Mouse (Mus musculus): ENCODE measurements at regions not wholly inside any gene's neighbourhood (a gene's known extent, or its start where the extent isn't known, plus 50 kb on each side); places are given as distances from the start of the nearest gene placed in this dataset.
"Not testable (repeated sequence)": the region's sequence is repeated elsewhere in the genome, so short reads cannot be mapped to it uniquely, and the experiment has no call there.

DNA sequence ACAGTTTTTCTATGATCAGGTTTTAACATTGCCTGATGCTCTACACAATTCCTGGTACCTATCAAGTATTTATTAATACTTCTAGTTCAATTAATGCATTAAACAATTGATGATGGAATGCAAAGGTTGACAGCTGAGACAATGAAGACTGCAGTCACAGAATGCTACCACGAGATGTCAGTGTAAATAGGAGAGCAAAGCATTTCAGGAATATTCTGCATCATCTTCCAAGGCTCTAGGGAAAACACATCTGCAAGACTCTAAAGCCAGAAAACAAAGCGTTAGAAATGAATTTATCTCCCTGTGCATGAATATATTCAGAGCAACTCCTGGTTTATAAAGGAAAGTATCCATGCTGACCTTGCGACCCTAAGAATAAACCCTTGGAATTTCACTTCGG is 210.6 kb downstream of the Trib2 start:
- 54% methylated on average over 4 of the region's 4 CpGs for whole genome bisulfite sequencing

DNA sequence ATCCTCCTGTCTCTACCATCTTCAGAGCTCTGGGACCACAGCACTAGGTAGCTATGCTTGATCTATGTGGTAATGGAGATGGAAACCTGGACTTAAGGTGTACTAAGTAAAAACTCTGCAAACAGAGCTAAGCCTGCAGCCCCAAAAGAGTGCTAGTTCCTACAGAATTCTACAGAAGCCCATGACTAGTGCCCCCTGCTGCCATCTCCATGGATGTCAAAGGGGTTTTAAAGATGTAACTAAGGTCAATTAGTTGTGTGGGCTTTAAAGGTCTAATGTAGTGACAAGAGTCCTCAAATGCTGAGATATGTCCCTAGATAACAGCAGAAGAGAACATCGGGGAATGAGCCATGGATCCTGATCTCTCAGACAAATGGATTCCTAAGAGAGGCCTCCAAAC is 212.1 kb downstream of the Trib2 start:
- DNase-seq (ENCODE audit: low spot score) = no peak
- Histone ChIP-seq H3K9ac (ENCODE audit: low read depth, low read length) (no peak overlapping the region), H3K27me3 (replicated peaks; ENCODE audit: control insufficient read depth, insufficient read depth, low read length) (no peaks in the 10 kb centered on the region), H3K9me3 (ENCODE audit: control insufficient read depth, low read length) (no peaks in the 10 kb centered on the region), H3K27ac (ENCODE audit: low read depth, low read length) (no peak overlapping the region), H3K4me1 (replicated peaks; ENCODE audit: control insufficient read depth, insufficient read depth, low read length) (no peaks in the 10 kb centered on the region), H3K4me3 (ENCODE audit: low read depth, low read length) (no peak overlapping the region), H3K4me2 (no peak overlapping the region), H3K36me3 (ENCODE audit: control insufficient read depth, insufficient read depth, low read length) (no peaks in the 10 kb centered on the region)
- ATAC-seq (replicated peaks; ENCODE audit: low FRiP score) = no peak
- 61% methylated on average over 1 of the region's 1 CpGs for WGBS

More for the DNA sequence above, 210.6 kb downstream of the Trib2 start:
- Histone ChIP-seq H3K9me3 (ENCODE audit: control insufficient read depth, low read length) (no peaks in the 10 kb centered on the region), H3K36me3 (ENCODE audit: control insufficient read depth, insufficient read depth, low read length) (no peaks in the 10 kb centered on the region), H3K4me2 (no peak overlapping the region), H3K4me3 (ENCODE audit: low read depth, low read length) (no peak overlapping the region), H3K9ac (ENCODE audit: low read depth, low read length) (no peak overlapping the region), H3K4me1 (replicated peaks; ENCODE audit: control insufficient read depth, insufficient read depth, low read length) (no peaks in the 10 kb centered on the region), H3K27ac (ENCODE audit: low read depth, low read length) (no peak overlapping the region), H3K27me3 (replicated peaks; ENCODE audit: control insufficient read depth, insufficient read depth, low read length) (no peaks in the 10 kb centered on the region)
- ATAC-seq (replicated peaks; ENCODE audit: low FRiP score) (no peak), DNase-seq (ENCODE audit: low spot score) (no peak)

DNA sequence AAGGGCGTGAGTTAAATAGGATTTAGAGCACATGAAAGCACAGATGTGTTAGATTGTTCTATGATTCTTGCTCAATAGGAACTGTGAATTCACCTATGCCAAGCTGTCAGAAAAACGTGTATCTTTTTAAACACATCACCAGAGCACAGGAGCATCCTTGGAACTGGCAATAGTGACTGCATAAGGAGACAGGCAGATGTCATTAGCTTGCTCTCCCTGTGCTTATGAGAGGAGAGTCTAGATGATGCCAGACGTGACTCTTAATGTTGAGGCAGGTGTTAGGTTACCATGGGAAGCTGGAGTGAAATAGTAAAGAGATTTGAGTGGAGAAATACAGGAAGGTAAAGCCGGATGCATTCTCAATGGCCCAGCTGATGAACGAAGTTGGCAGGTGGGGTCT is 212.8 kb downstream of the Trib2 start:
- Histone ChIP-seq H3K27me3 (replicated peaks; ENCODE audit: control insufficient read depth, insufficient read depth, low read length) (no peaks in the 10 kb centered on the region), H3K27ac (ENCODE audit: low read depth, low read length) (no peak overlapping the region), H3K4me1 (replicated peaks; ENCODE audit: control insufficient read depth, insufficient read depth, low read length) (no peaks in the 10 kb centered on the region), H3K36me3 (ENCODE audit: control insufficient read depth, insufficient read depth, low read length) (no peaks in the 10 kb centered on the region), H3K9ac (ENCODE audit: low read depth, low read length) (no peak overlapping the region), H3K9me3 (ENCODE audit: control insufficient read depth, low read length) (no peaks in the 10 kb centered on the region), H3K4me2 (no peak overlapping the region), H3K4me3 (ENCODE audit: low read depth, low read length) (no peak overlapping the region)
- DNase-seq (ENCODE audit: low spot score) = no peak
- no peak for ATAC-seq (replicated peaks; ENCODE audit: low FRiP score)
- WGBS = 64% methylated on average over 5 of the region's 5 CpGs

DNA sequence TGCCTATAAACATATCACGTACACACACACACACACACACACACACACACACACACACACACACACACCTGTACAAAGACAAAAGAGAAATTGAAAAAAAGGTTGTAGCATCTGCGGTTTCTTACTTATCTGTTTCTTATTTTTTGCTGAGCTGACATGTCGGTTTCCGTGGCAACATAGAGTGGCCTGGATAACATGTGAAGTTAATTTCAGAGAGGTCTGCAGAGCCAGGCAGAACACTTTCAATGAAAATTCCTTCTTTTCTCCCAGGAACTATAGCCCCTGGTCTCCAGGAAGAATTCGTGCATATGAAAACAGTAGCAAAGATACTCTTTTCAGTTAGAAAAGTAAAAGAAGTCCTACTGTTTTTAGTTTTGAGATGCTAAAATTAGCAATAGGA is 213.4 kb downstream of the Trib2 start:
- no peak for DNase-seq (ENCODE audit: low spot score)
- Histone ChIP-seq H3K9me3 (ENCODE audit: control insufficient read depth, low read length) (no peaks in the 10 kb centered on the region), H3K4me2 (no peak overlapping the region), H3K4me1 (replicated peaks; ENCODE audit: control insufficient read depth, insufficient read depth, low read length) (no peaks in the 10 kb centered on the region), H3K36me3 (ENCODE audit: control insufficient read depth, insufficient read depth, low read length) (no peaks in the 10 kb centered on the region), H3K27ac (ENCODE audit: low read depth, low read length) (no peak overlapping the region), H3K9ac (ENCODE audit: low read depth, low read length) (no peak overlapping the region), H3K27me3 (replicated peaks; ENCODE audit: control insufficient read depth, insufficient read depth, low read length) (no peaks in the 10 kb centered on the region), H3K4me3 (ENCODE audit: low read depth, low read length) (no peak overlapping the region)
- WGBS = 64% methylated on average over 5 of the region's 5 CpGs
- no peak for ATAC-seq (replicated peaks; ENCODE audit: low FRiP score)

DNA sequence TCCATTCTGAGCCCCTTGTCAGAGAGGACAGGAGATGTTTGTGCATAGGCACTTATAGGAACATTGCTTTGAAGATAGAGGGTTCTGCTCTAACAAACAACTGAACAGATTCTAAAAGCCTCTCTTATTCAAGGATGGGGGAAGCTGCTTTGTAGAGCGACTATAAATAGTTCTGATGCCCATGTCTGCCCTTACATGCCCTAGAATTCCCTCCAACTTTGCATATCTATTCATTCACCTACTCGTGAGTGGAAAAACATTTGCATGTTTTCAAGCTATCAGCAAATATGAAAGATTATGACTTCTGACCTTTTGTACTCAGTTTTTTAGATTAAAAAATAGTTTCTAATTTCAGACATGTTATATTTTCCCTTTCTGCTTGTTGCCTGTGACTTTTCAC is 222.0 kb downstream of the Trib2 start:
- Histone ChIP-seq H3K4me2 (no peak overlapping the region), H3K9me3 (ENCODE audit: control insufficient read depth, low read length) (no peaks in the 10 kb centered on the region), H3K36me3 (ENCODE audit: control insufficient read depth, insufficient read depth, low read length) (no peaks in the 10 kb centered on the region), H3K27me3 (replicated peaks; ENCODE audit: control insufficient read depth, insufficient read depth, low read length) (no peaks in the 10 kb centered on the region), H3K9ac (ENCODE audit: low read depth, low read length) (no peak overlapping the region), H3K4me3 (ENCODE audit: low read depth, low read length) (no peak overlapping the region), H3K4me1 (replicated peaks; ENCODE audit: control insufficient read depth, insufficient read depth, low read length) (no peaks in the 10 kb centered on the region), H3K27ac (ENCODE audit: low read depth, low read length) (no peak overlapping the region)
- WGBS = 46% methylated on average over 2 of the region's 2 CpGs
- no peak for DNase-seq (ENCODE audit: low spot score)
- ATAC-seq (replicated peaks; ENCODE audit: low FRiP score) = no peak

DNA sequence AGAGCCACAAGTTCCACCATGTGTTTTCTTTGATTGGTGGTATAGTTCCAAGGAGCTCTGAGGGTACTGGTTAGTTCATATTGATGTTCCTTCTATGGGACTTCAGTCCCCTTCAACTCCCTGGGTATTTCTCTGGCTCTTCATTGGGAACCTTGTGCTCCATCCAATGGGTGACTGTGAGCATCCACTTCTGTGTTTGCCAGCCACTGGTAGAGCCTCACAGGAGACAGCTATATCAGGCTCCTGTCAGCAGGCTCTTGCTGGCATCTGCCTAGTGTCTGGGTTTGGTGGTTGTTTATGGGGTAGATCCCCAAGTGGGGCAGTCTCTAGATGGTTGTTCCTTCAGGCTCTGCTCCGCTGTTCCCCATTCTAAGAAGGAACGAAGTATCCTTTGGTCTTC is 228.9 kb downstream of the Trib2 start:
- H3K27ac ChIP-seq (ENCODE audit: low read depth, low read length); H3K4me3 ChIP-seq (ENCODE audit: low read depth, low read length); H3K27me3 ChIP-seq (replicated peaks; ENCODE audit: control insufficient read depth, insufficient read depth, low read length); H3K36me3 ChIP-seq (ENCODE audit: control insufficient read depth, insufficient read depth, low read length); DNase-seq (ENCODE audit: low spot score); H3K4me2 ChIP-seq; H3K4me1 ChIP-seq (replicated peaks; ENCODE audit: control insufficient read depth, insufficient read depth, low read length); H3K9ac ChIP-seq (ENCODE audit: low read depth, low read length); H3K9me3 ChIP-seq (ENCODE audit: control insufficient read depth, low read length); ATAC-seq (replicated peaks; ENCODE audit: low FRiP score): not testable (repeated sequence)
- WGBS = 88% methylated on average over 2 of the region's 2 CpGs

DNA sequence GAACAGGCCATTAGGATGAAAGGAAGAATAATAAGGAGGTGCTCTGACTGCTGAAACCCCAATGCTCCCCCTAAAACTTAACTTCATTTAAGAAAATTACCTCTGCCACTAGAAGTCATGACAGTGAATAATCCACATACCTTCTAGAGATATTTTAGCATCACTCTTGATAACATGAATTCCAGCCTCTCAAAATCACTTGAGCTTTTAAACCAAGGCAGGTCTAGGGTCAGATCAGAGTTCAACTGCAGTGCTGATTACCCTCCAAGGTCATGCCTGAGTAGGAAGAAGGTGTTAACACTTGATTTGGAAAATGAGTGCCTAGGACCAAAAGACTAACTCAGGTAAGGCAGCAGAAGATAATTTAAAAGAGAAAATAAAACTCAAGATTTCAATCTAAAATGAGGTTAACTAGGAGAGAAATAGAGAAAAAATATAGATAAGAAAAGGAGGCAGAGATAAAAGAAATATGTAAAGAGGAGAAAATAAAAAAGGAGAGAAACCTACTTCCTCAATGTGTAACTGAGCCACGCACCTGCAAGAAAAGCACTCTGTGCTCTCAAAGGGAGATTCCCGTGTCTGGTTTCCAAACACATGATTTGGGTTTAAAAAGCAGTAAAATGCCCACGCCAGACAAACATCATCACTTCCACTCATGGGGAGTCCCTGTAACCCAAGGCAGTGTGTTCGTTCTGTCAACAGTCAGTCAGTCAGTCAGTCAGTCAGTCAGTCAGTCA is 229.8 kb downstream of the Trib2 start:
- no peak for ATAC-seq (replicated peaks; ENCODE audit: low FRiP score)
- WGBS = 77% methylated on average over 4 of the region's 4 CpGs

DNA sequence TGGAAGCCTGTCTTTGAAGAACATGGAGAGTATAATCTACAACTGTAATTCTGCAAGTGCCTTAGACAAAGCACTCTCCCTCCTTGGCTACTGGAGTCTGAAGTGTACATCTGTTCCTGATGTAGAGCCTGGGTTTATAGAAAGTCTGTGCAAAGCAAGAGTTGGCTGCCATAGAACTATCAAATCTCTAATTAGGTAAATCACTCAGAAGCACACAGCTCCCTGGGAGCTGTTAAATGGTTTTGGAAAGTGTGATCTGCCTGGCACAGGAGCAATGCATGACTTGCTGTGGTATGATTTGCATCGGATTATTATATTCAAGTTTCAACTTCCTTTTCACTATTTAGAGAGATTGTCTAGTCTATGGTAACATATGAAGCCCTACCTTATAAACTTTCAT is 230.9 kb downstream of the Trib2 start:
- DNase-seq (ENCODE audit: low spot score) = no peak
- no peaks in the 10 kb centered on the region for H3K27me3 ChIP-seq (replicated peaks; ENCODE audit: control insufficient read depth, insufficient read depth, low read length)
- no peak for ATAC-seq (replicated peaks; ENCODE audit: low FRiP score)

More for the DNA sequence above, 229.8 kb downstream of the Trib2 start:
- H3K27me3 ChIP-seq (replicated peaks; ENCODE audit: control insufficient read depth, insufficient read depth, low read length) = no peaks in the 10 kb centered on the region
- no peak overlapping the region for H3K4me3 ChIP-seq (ENCODE audit: low read depth, low read length)
- H3K27ac ChIP-seq (ENCODE audit: low read depth, low read length) = no peak overlapping the region
- DNase-seq (ENCODE audit: low spot score) = no peak
- no peak overlapping the region for H3K9ac ChIP-seq (ENCODE audit: low read depth, low read length)
- no peak overlapping the region for H3K4me2 ChIP-seq
- H3K9me3 ChIP-seq (ENCODE audit: control insufficient read depth, low read length) = no peaks in the 10 kb centered on the region
- H3K36me3 ChIP-seq (ENCODE audit: control insufficient read depth, insufficient read depth, low read length) = no peaks in the 10 kb centered on the region
- no peaks in the 10 kb centered on the region for H3K4me1 ChIP-seq (replicated peaks; ENCODE audit: control insufficient read depth, insufficient read depth, low read length)

DNA sequence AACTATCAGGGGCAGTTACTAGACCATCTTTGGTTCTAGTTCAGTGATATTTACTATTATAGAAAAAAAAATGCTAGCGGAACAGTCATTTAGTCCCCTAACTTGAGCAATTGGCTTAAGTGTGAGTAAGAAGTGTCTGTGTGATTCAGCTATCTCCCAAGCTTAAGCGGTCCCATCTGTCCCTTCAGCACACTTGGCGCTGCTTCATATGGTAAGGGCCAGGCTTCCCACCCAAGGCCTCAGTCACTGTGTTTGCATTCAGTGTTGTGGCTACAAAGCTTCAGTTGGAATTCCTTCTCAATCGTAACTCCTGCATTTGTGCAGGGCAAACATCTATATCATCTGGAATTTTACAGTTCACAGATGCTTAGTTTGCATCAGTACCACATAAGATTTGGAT is 232.0 kb downstream of the Trib2 start:
- WGBS = 91% methylated on average over 4 of the region's 4 CpGs
- no peaks in the 10 kb centered on the region for H3K4me1 ChIP-seq (replicated peaks; ENCODE audit: control insufficient read depth, insufficient read depth, low read length)
- no peak overlapping the region for H3K27ac ChIP-seq (ENCODE audit: low read depth, low read length)
- no peak overlapping the region for H3K4me2 ChIP-seq
- H3K9ac ChIP-seq (ENCODE audit: low read depth, low read length) = no peak overlapping the region
- H3K9me3 ChIP-seq (ENCODE audit: control insufficient read depth, low read length) = no peaks in the 10 kb centered on the region
- H3K4me3 ChIP-seq (ENCODE audit: low read depth, low read length) = no peak overlapping the region
- ATAC-seq (replicated peaks; ENCODE audit: low FRiP score) (no peak), DNase-seq (ENCODE audit: low spot score) (no peak)
- no peaks in the 10 kb centered on the region for H3K27me3 ChIP-seq (replicated peaks; ENCODE audit: control insufficient read depth, insufficient read depth, low read length)
- no peaks in the 10 kb centered on the region for H3K36me3 ChIP-seq (ENCODE audit: control insufficient read depth, insufficient read depth, low read length)

More for the DNA sequence above, 230.9 kb downstream of the Trib2 start:
- Histone ChIP-seq H3K9ac (ENCODE audit: low read depth, low read length) (no peak overlapping the region), H3K9me3 (ENCODE audit: control insufficient read depth, low read length) (no peaks in the 10 kb centered on the region), H3K4me1 (replicated peaks; ENCODE audit: control insufficient read depth, insufficient read depth, low read length) (no peaks in the 10 kb centered on the region), H3K4me3 (ENCODE audit: low read depth, low read length) (no peak overlapping the region), H3K27ac (ENCODE audit: low read depth, low read length) (no peak overlapping the region), H3K4me2 (no peak overlapping the region), H3K36me3 (ENCODE audit: control insufficient read depth, insufficient read depth, low read length) (no peaks in the 10 kb centered on the region)
- WGBS = 68% methylated on average over 1 of the region's 1 CpGs
